Mouse (Mus musculus): ENCODE measurements at regions not wholly inside any gene's neighbourhood (a gene's known extent, or its start where the extent isn't known, plus 50 kb on each side); places are given as distances from the start of the nearest gene placed in this dataset.

DNA sequence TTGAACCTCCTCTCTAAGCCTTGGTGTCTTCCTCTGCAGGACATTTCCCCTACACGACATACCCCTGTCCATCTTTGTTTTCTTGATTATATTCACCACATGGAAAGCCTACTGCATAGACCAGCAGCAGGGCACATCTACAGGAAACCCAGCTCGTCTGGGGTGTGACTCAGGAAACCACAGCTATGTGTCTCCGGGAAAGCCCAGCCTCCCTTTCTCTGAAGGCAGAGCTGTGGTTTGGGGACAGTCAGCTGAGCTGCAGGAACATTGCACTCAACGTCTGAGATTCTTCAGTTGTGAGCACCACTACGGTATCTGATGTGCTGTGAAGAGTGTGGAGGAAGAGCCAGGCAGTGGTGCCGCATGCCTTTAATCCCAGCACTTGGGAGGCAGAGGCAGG lies 286.9 kb downstream of the Foxo1 start:
- TF ChIP-seq CTCF (conservative IDR thresholded peaks at IDR 0.05; ENCODE audit: low read length), result no peak
- TF ChIP-seq NANOG (IDR thresholded peaks at IDR 0.05; ENCODE audit: borderline replicate concordance, low read length), result no peak
